Mouse (Mus musculus) lung, postnatal 0 days (tissue): Measurements from ENCODE around the gene Dner. TPM values are rescaled to one million over a fixed set of nuclear protein-coding genes. Genes with fewer than 3 reads are reported as not detected.

Experiments
- ATAC-seq: fragments of 200-750 bp; cut with Nextera tagmentation; 2 replicates; pipeline ENCODE4 v1.8.0; 2017; ENCODE audit warnings: moderate library complexity
- DNase-seq: peaks from one replicate; pipeline ENCODE4 v3.0.0-alpha.2; 2016; ENCODE audit warnings: low spot score
- H3K27ac ChIP-seq: fragments of 300-500 bp; sonication (generic); 2 replicates; pipeline ENCODE4 v1.5.1; 2014; ENCODE audit warnings: antibody characterized with exemption, mild to moderate bottlenecking, low read length, mixed read lengths
- H3K27me3 ChIP-seq: fragments of 300-500 bp; sonication (generic); replicated peaks from 2 replicates; pipeline ENCODE4 v1.6.1; 2014; ENCODE audit warnings: low read length, mixed read lengths; ENCODE audit not compliant: insufficient read depth
- H3K36me3 ChIP-seq: fragments of 300-500 bp; sonication (generic); 2 replicates; pipeline ENCODE4 v1.6.1; 2014; ENCODE audit warnings: low read length, mixed read lengths; ENCODE audit not compliant: insufficient read depth
- H3K4me1 ChIP-seq: fragments of 300-500 bp; sonication (generic); 2 replicates; pipeline ENCODE4 v1.6.1; 2014; ENCODE audit warnings: antibody characterized with exemption, low read depth, low read length, mixed read lengths; ENCODE audit not compliant: insufficient read depth
- H3K4me2 ChIP-seq: fragments of 300-500 bp; sonication (generic); replicated peaks from 2 replicates; pipeline ENCODE4 v1.6.1; 2014; ENCODE audit warnings: low read depth, mild to moderate bottlenecking, low read length, moderate library complexity, mixed read lengths
- H3K4me3 ChIP-seq: fragments of 300-500 bp; sonication (generic); 2 replicates; pipeline ENCODE4 v1.5.1; 2014; ENCODE audit warnings: low read depth, low read length
- H3K9ac ChIP-seq: fragments of 300-500 bp; sonication (generic); replicated peaks from 2 replicates; pipeline ENCODE4 v1.6.1; 2014; ENCODE audit warnings: low read depth, mild to moderate bottlenecking
- H3K9me3 ChIP-seq: fragments of 300-500 bp; sonication (generic); 2 replicates; pipeline ENCODE4 v1.6.1; 2016; ENCODE audit warnings: low read length, mixed read lengths
- CTCF ChIP-seq: IDR thresholded peaks from 2 replicates; pipeline ENCODE4 v1.5.1; 2016; ENCODE audit warnings: antibody characterized with exemption, mild to moderate bottlenecking
- EP300 ChIP-seq: IDR thresholded peaks from 2 replicates; pipeline ENCODE4 v1.6.1; 2016; ENCODE audit warnings: antibody characterized with exemption, mild to moderate bottlenecking, control low read depth
- WGBS: fragments of 180-500 bp; shearing (Covaris S2); extraction: QIAGEN DNeasy Blood & Tissue Kit; methylation state at CpG from one replicate; pipeline ENCODE4 v1.1.7; 2014; 5-methylcytosine and 5-hydroxymethylcytosine counted together
- polyA plus RNA-seq: library from polyadenylated mRNA; unstranded; fragments of >200 nt; fragmentation: Nextera tagmentation; extraction: Ambion mirVana; gene quantifications from 2 replicates; pipeline ENCODE4 v1.2.1, GENCODE M21; 2015

The Dner gene
- polyA plus RNA-seq, 1 experiment from 2014 or later, result 0.48 TPM

DNA sequence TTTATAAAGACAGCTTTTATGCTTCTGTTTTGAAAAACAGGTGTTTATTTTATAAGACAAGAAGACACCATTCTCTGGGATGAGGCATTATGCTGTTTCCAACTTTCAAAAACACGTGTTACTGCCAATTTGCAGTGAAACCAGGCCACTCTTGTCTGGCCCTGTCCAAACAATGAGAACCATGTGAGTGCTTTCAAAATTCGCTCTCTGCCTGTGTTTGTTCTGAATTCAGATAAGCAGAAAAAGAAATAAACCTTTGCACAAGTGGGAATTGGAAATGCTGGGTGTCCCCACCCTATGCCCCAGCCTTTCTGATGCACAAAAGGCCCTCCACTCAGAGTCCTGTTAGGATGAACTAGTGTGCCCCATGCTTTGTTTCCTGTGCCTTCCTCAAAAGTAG lies 276.6 kb downstream of the Dner start:
- WGBS, result 24% methylated on average over 2 of the region's 2 CpGs
- H3K27ac ChIP-seq, result no peak overlapping the region
- H3K4me2 ChIP-seq, result no peak overlapping the region
- no peak for DNase-seq
- no peaks in the 10 kb centered on the region for H3K4me1 ChIP-seq
- no peaks in the 10 kb centered on the region for H3K27me3 ChIP-seq
- H3K4me3 ChIP-seq, result no peak overlapping the region
- H3K9me3 ChIP-seq, result no peaks in the 10 kb centered on the region
- no peaks in the 10 kb centered on the region for H3K36me3 ChIP-seq
- ATAC-seq, result peak; percentile 50; the same call in 1 of the 2 replicates
- H3K9ac ChIP-seq, result no peak overlapping the region
- TF ChIP-seq EP300 (no peak), CTCF (no peak)

DNA sequence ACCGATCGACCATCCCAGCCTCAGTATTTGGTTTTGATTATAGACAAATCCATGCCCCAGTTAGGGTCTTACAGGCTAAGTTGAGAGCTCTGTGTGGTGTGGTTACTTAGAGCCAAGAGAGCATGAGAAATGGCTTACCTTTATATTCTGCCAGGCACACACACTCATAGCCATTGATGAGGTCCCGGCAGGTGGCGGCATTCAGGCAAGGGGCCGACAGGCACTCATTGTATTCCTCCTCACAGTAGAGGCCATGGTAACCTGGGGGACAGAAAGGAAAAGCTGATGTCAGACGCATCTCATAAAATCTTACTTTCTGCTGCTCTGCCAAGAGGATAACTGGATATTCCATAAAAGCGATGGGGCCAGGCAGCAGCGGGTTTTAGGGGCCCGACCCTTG lies 277.5 kb downstream of the Dner start:
- Histone ChIP-seq H3K4me1 (no peaks in the 10 kb centered on the region), H3K9me3 (no peaks in the 10 kb centered on the region), H3K9ac (no peak overlapping the region), H3K27ac (no peak overlapping the region), H3K36me3 (no peaks in the 10 kb centered on the region), H3K27me3 (no peaks in the 10 kb centered on the region), H3K4me2 (no peak overlapping the region), H3K4me3 (no peak overlapping the region)
- ATAC-seq (no peak), DNase-seq (no peak)
- WGBS, result 80% methylated on average over 9 of the region's 9 CpGs
- TF ChIP-seq EP300, result no peak
- TF ChIP-seq CTCF, result no peak

- Histone ChIP-seq H3K27me3 (no peaks in the 10 kb centered on the region), H3K9me3 (no peaks in the 10 kb centered on the region), H3K4me2 (no peak overlapping the region), H3K36me3 (no peaks in the 10 kb centered on the region), H3K9ac (no peak overlapping the region), H3K4me3 (no peak overlapping the region), H3K4me1 (no peaks in the 10 kb centered on the region), H3K27ac (peak overlapping the region; percentile 40; the same call in 1 of the 2 replicates)
- 42% methylated on average over 9 of the region's 9 CpGs for WGBS
- no peak for TF ChIP-seq CTCF
- no peak for TF ChIP-seq EP300
- DNase-seq (peak; percentile 64), ATAC-seq (peak; percentile 84)
These were observed 278.2 kb downstream of the Dner start for GRCm38 (mm10) chr1:84417761-84418238.

DNA sequence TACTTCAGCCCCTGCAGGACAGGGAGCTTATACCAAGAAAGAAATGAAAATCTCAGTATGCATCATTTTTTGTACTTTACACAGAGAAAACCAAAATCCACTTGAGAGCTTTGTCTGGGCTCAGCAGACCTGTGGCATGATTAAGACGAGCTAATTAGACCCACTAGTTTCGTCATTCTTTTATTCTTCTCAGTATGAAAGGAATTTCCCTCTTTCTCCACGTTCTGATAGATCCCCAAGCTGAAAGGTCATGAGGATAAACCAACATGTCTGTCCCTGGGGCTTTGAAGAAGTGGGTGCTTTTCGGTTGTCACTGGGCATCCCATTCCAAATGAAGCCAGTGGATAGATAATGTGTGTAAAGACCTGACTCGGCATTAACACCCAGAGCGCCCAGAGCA lies 278.7 kb downstream of the Dner start:
- Histone ChIP-seq H3K4me3 (no peak overlapping the region), H3K9me3 (no peaks in the 10 kb centered on the region), H3K4me2 (no peak overlapping the region), H3K27me3 (no peaks in the 10 kb centered on the region), H3K9ac (no peak overlapping the region), H3K36me3 (no peaks in the 10 kb centered on the region), H3K27ac (peak overlapping the region; percentile 40), H3K4me1 (no peaks in the 10 kb centered on the region)
- TF ChIP-seq CTCF (no peak), EP300 (no peak)
- WGBS, result 42% methylated on average over 6 of the region's 6 CpGs
- ATAC-seq (0 out of 2 replicates have a peak, but pooled peaks have one; percentile 2), DNase-seq (no peak)

DNA sequence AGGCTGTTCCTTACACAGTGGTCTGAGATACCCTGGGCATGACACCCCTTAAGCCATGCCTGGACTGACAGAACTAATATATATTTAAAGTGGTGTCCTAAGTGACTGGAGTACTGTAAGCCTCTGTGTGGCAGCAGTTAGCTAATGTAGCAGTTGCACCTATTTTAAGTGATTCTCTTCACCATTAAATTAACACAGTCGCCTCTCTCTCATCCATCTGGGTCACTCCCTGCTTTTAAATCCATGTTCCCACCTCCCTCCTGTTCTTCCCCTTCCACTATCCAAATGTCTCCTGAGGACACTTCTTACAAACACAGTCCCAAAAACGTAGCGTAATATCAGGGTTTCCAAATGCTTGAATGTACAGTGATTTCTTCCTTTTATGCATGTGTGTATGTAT lies 281.6 kb downstream of the Dner start:
- no peaks in the 10 kb centered on the region for H3K9me3 ChIP-seq
- H3K4me3 ChIP-seq, result no peak overlapping the region
- no peak overlapping the region for H3K9ac ChIP-seq
- no peaks in the 10 kb centered on the region for H3K27me3 ChIP-seq
- DNase-seq (no peak), ATAC-seq (no peak)
- H3K27ac ChIP-seq, result no peak overlapping the region
- 91% methylated on average over 3 of the region's 3 CpGs for WGBS
- no peaks in the 10 kb centered on the region for H3K4me1 ChIP-seq
- TF ChIP-seq EP300 (no peak), CTCF (no peak)
- H3K4me2 ChIP-seq, result no peak overlapping the region
- H3K36me3 ChIP-seq, result no peaks in the 10 kb centered on the region

DNA sequence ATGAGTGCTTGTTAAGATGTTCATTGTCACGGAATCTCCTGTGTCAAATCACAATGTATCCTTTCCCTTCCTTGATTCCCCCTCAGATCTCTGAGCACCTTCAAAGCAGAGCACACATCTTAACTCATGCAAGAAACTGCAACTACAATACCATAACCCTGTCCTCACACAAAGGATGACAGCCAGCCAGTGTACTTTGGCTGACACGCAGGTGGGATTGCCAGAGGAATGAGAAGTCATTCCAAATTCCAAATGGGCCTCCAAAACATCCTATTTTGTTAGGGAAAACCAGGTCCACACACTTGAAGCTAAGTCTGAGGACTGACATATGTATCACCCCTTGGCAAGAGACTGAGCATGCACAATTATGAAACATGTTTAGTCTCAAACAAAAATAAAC lies 286.5 kb downstream of the Dner start:
- no peak for TF ChIP-seq CTCF
- 76% methylated on average over 2 of the region's 2 CpGs for WGBS
- Histone ChIP-seq H3K36me3 (no peaks in the 10 kb centered on the region), H3K27ac (no peak overlapping the region), H3K4me2 (no peak overlapping the region), H3K4me1 (0 out of 2 replicates have a peak, but pooled peaks cover 3% of the 10 kb centered on the region), H3K4me3 (no peak overlapping the region), H3K9me3 (no peaks in the 10 kb centered on the region), H3K9ac (no peak overlapping the region), H3K27me3 (no peaks in the 10 kb centered on the region)
- ATAC-seq (no peak), DNase-seq (no peak)

- Histone ChIP-seq H3K4me3 (no peak overlapping the region), H3K27ac (no peak overlapping the region), H3K27me3 (no peaks in the 10 kb centered on the region), H3K4me2 (no peak overlapping the region), H3K36me3 (no peaks in the 10 kb centered on the region), H3K9me3 (no peaks in the 10 kb centered on the region), H3K4me1 (0 out of 2 replicates have a peak, but pooled peaks cover 3% of the 10 kb centered on the region), H3K9ac (no peak overlapping the region)
- ATAC-seq (no peak), DNase-seq (no peak)
- TF ChIP-seq CTCF (no peak), EP300 (no peak)
- 65% methylated on average over 2 of the region's 2 CpGs for WGBS
These were observed 287.1 kb downstream of the Dner start for GRCm38 (mm10) chr1:84408873-84409272.
